Mouse (Mus musculus): ENCODE results near the gene Cldn8.

Cldn8 gene

GRCm38 (mm10) chr16:88563045-88563913, at the start of gene Cldn8:
Gene Cldn8, minus strand, starts transcription at chr16:88563183.
- no peak for DNase-seq (ENCODE audit: low spot score)

- DNase-seq (ENCODE audit: low spot score) = no peak
Measured at GRCm38 (mm10) chr16:88612712-88613111, 49.7 kb upstream of the Cldn8 start.

GRCm38 (mm10) chr16:88611922-88612321, 48.9 kb upstream of the Cldn8 start, which contains the start of gene Krtap24-1:
Gene Krtap24-1, minus strand, starts transcription at chr16:88612279.
- no peak for DNase-seq (ENCODE audit: low spot score)

- no peak for DNase-seq (ENCODE audit: low spot score)
Measured at GRCm38 (mm10) chr16:88604570-88604969, 41.6 kb upstream of the Cldn8 start.

- no peak for DNase-seq (ENCODE audit: low spot score)
Measured at GRCm38 (mm10) chr16:88602464-88602863, 39.5 kb upstream of the Cldn8 start.

- no peak for DNase-seq (ENCODE audit: low spot score)
Measured at GRCm38 (mm10) chr16:88600303-88600702, 37.3 kb upstream of the Cldn8 start.

GRCm38 (mm10) chr16:88599504-88600237, 36.7 kb upstream of the Cldn8 start:
- DNase-seq (ENCODE audit: low spot score) = no peak

- no peak for DNase-seq (ENCODE audit: low spot score)
Measured at GRCm38 (mm10) chr16:88592758-88593157, 29.8 kb upstream of the Cldn8 start.

GRCm38 (mm10) chr16:88583338-88583737, 20.4 kb upstream of the Cldn8 start:
- no peak for DNase-seq (ENCODE audit: low spot score)

- DNase-seq (ENCODE audit: low spot score) = no peak
Measured at GRCm38 (mm10) chr16:88575885-88576679, 13.1 kb upstream of the Cldn8 start.

GRCm38 (mm10) chr16:88572904-88573404, 10.0 kb upstream of the Cldn8 start:
- DNase-seq (ENCODE audit: low spot score) = no peak

GRCm38 (mm10) chr16:88570136-88570535, 7.2 kb upstream of the Cldn8 start:
- DNase-seq (ENCODE audit: low spot score) = no peak

- no peak for DNase-seq (ENCODE audit: low spot score)
Measured at GRCm38 (mm10) chr16:88569732-88570131, 6.7 kb upstream of the Cldn8 start.

GRCm38 (mm10) chr16:88569096-88569495, 6.1 kb upstream of the Cldn8 start:
- DNase-seq (ENCODE audit: low spot score) = no peak

- no peak for DNase-seq (ENCODE audit: low spot score)
Measured at GRCm38 (mm10) chr16:88561617-88562164, 1.3 kb downstream of the Cldn8 start.

- no peak for DNase-seq (ENCODE audit: low spot score)
Measured at GRCm38 (mm10) chr16:88542488-88542887, 20.5 kb downstream of the Cldn8 start.

GRCm38 (mm10) chr16:88539841-88540487, 23.0 kb downstream of the Cldn8 start:
- DNase-seq (ENCODE audit: low spot score) = no peak

GRCm38 (mm10) chr16:88511348-88511747, 51.6 kb downstream of the Cldn8 start:
- DNase-seq (ENCODE audit: low spot score) = no peak
